Mouse (Mus musculus) c-Kit-positive CD71-positive TER-119-negative erythroid progenitor cells, embryonic 14.5 days (primary cell): ENCODE measurements around the gene Stkld1.

Experiments used
- DNase-seq: peaks from one replicate; pipeline ENCODE4 v3.0.0-alpha.2; 2013; ENCODE audit warnings: low read depth

Stkld1 gene

GRCm38 (mm10) chr2:26915927-26916728 lies 17.7 kb upstream of the Stkld1 start, which contains the start of the genes Surf2 and Surf1:
TSS of gene Surf2 (plus strand) at chr2:26916367.
TSS of gene Surf1 (minus strand) at chr2:26916530.
- DNase-seq: no peak

GRCm38 (mm10) chr2:26916738-26917137 lies 17.1 kb upstream of the Stkld1 start:
- DNase-seq: no peak

GRCm38 (mm10) chr2:26919684-26920083 lies 14.2 kb upstream of the Stkld1 start:
- no peak for DNase-seq

- no peak for DNase-seq
Measured at GRCm38 (mm10) chr2:26920190-26920855, 13.5 kb upstream of the Stkld1 start.

- no peak for DNase-seq
Measured at GRCm38 (mm10) chr2:26921784-26922183, 12.1 kb upstream of the Stkld1 start.

GRCm38 (mm10) chr2:26927745-26928476 lies 5.9 kb upstream of the Stkld1 start:
- DNase-seq: no peak

- peak; percentile 76 for DNase-seq
Measured at GRCm38 (mm10) chr2:26930390-26930789, 3.5 kb upstream of the Stkld1 start.

GRCm38 (mm10) chr2:26932473-26933303 lies 1.2 kb upstream of the Stkld1 start:
- no peak for DNase-seq

- no peak for DNase-seq
Measured at GRCm38 (mm10) chr2:26935286-26935685, 1.4 kb downstream of the Stkld1 start.

- no peak for DNase-seq
Measured at GRCm38 (mm10) chr2:26936425-26936824, 2.6 kb downstream of the Stkld1 start.

- DNase-seq: no peak
Measured at GRCm38 (mm10) chr2:26941539-26941938, 7.7 kb downstream of the Stkld1 start.

GRCm38 (mm10) chr2:26943253-26943652 lies 9.4 kb downstream of the Stkld1 start:
- no peak for DNase-seq

- no peak for DNase-seq
Measured at GRCm38 (mm10) chr2:26950411-26950810, 16.6 kb downstream of the Stkld1 start.

GRCm38 (mm10) chr2:26951346-26951905 lies 17.6 kb downstream of the Stkld1 start:
- DNase-seq: no peak

- no peak for DNase-seq
Measured at GRCm38 (mm10) chr2:26952193-26952592, 18.3 kb downstream of the Stkld1 start.

GRCm38 (mm10) chr2:26952866-26953265 lies 19.0 kb downstream of the Stkld1 start:
- DNase-seq: no peak

- no peak for DNase-seq
Measured at GRCm38 (mm10) chr2:26954735-26955395, 21.0 kb downstream of the Stkld1 start.

- DNase-seq: no peak
Measured at GRCm38 (mm10) chr2:26956811-26957487, 23.1 kb downstream of the Stkld1 start.

GRCm38 (mm10) chr2:26957488-26957859 lies 23.6 kb downstream of the Stkld1 start:
- DNase-seq: no peak

GRCm38 (mm10) chr2:26960756-26961155 lies 26.9 kb downstream of the Stkld1 start:
- DNase-seq: no peak
